Mouse (Mus musculus): ENCODE results near the gene Asic2. TPM values are rescaled to one million over a fixed set of nuclear protein-coding genes. Genes with fewer than 3 reads are reported as not detected.

The Asic2 gene
- polyA plus RNA-seq, 1 experiment from 2014 or later, result not detected

DNA sequence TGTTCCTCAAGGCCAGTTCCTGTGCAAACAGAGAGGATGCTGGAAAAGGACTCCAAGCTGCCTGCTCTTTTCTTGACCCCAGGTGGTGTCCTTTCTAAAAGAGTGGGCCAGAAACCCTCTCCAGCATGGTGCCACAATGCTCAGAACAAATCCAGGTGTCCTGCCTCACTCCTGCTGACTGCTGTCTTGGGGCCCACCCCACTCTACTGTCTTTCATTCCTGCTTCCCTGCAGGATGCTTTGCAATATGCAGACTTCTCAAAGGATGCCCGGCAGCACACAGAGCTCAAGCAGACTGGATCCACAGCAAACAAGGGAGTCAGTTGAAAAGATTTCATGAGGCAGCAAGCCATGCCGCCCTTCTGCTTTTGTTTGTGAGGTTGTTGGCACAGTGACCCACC, 164.7 kb downstream of the Asic2 start:
- Histone ChIP-seq H3K4me2 (ENCODE audit: low read depth, low read length) (no peak overlapping the region), H3K36me3 (replicated peaks; ENCODE audit: insufficient read depth, low read length) (no peaks in the 10 kb centered on the region), H3K9ac (replicated peaks) (no peak overlapping the region), H3K4me1 (ENCODE audit: insufficient read depth) (no peaks in the 10 kb centered on the region), H3K9me3 (ENCODE audit: low read length) (no peaks in the 10 kb centered on the region), H3K27me3 (ENCODE audit: insufficient read depth, low read length) (no peaks in the 10 kb centered on the region), H3K27ac (ENCODE audit: low read depth) (no peak overlapping the region), H3K4me3 (ENCODE audit: low read depth, low read length) (no peak overlapping the region)
- DNase-seq (no peak), ATAC-seq (no peak)
- WGBS (ENCODE audit: insufficient replicate concordance), result 33% methylated on average over 2 of the region's 2 CpGs
- no peak for TF ChIP-seq CTCF (IDR thresholded peaks at IDR 0.05; ENCODE audit: low read depth)
- no peak for TF ChIP-seq EP300 (IDR thresholded peaks at IDR 0.05; ENCODE audit: low read depth)

- no peaks in the 10 kb centered on the region for H3K27me3 ChIP-seq (ENCODE audit: insufficient read depth, low read length)
- no peak overlapping the region for H3K27ac ChIP-seq (ENCODE audit: low read depth)
- H3K9me3 ChIP-seq (ENCODE audit: low read length), result no peaks in the 10 kb centered on the region
- H3K4me2 ChIP-seq (ENCODE audit: low read depth, low read length), result no peak overlapping the region
- DNase-seq (no peak), ATAC-seq (no peak)
- H3K4me3 ChIP-seq (ENCODE audit: low read depth, low read length), result no peak overlapping the region
- 63% methylated on average over 1 of the region's 1 CpGs for WGBS (ENCODE audit: insufficient replicate concordance)
- TF ChIP-seq EP300 (IDR thresholded peaks at IDR 0.05; ENCODE audit: low read depth) (no peak), CTCF (IDR thresholded peaks at IDR 0.05; ENCODE audit: low read depth) (no peak)
- no peaks in the 10 kb centered on the region for H3K36me3 ChIP-seq (replicated peaks; ENCODE audit: insufficient read depth, low read length)
- no peak overlapping the region for H3K9ac ChIP-seq (replicated peaks)
- H3K4me1 ChIP-seq (ENCODE audit: insufficient read depth), result no peaks in the 10 kb centered on the region
Measured at GRCm38 (mm10) chr11:81802614-81803013, 165.6 kb downstream of the Asic2 start.

- H3K4me1 ChIP-seq (ENCODE audit: insufficient read depth), result no peaks in the 10 kb centered on the region
- no peak overlapping the region for H3K9ac ChIP-seq (replicated peaks)
- DNase-seq (no peak), ATAC-seq (no peak)
- no peak overlapping the region for H3K4me2 ChIP-seq (ENCODE audit: low read depth, low read length)
- H3K27me3 ChIP-seq (ENCODE audit: insufficient read depth, low read length), result no peaks in the 10 kb centered on the region
- no peak overlapping the region for H3K27ac ChIP-seq (ENCODE audit: low read depth)
- WGBS (ENCODE audit: insufficient replicate concordance), result 63% methylated on average over 4 of the region's 4 CpGs
- no peaks in the 10 kb centered on the region for H3K36me3 ChIP-seq (replicated peaks; ENCODE audit: insufficient read depth, low read length)
- H3K9me3 ChIP-seq (ENCODE audit: low read length), result no peaks in the 10 kb centered on the region
- H3K4me3 ChIP-seq (ENCODE audit: low read depth, low read length), result no peak overlapping the region
- TF ChIP-seq CTCF (IDR thresholded peaks at IDR 0.05; ENCODE audit: low read depth) (no peak), EP300 (IDR thresholded peaks at IDR 0.05; ENCODE audit: low read depth) (no peak)
Measured at GRCm38 (mm10) chr11:81800899-81801298, 167.4 kb downstream of the Asic2 start.

- Histone ChIP-seq H3K4me3 (ENCODE audit: low read depth, low read length) (no peak overlapping the region), H3K4me2 (ENCODE audit: low read depth, low read length) (no peak overlapping the region), H3K4me1 (ENCODE audit: insufficient read depth) (no peaks in the 10 kb centered on the region), H3K27me3 (ENCODE audit: insufficient read depth, low read length) (no peaks in the 10 kb centered on the region), H3K36me3 (replicated peaks; ENCODE audit: insufficient read depth, low read length) (no peaks in the 10 kb centered on the region), H3K9me3 (ENCODE audit: low read length) (no peaks in the 10 kb centered on the region), H3K27ac (ENCODE audit: low read depth) (no peak overlapping the region), H3K9ac (replicated peaks) (no peak overlapping the region)
- ATAC-seq (no peak), DNase-seq (no peak)
- 52% methylated on average over 2 of the region's 2 CpGs for WGBS (ENCODE audit: insufficient replicate concordance)
- TF ChIP-seq CTCF (IDR thresholded peaks at IDR 0.05; ENCODE audit: low read depth) (no peak), EP300 (IDR thresholded peaks at IDR 0.05; ENCODE audit: low read depth) (no peak)
Measured at GRCm38 (mm10) chr11:81793588-81793987, 174.7 kb downstream of the Asic2 start.

DNA sequence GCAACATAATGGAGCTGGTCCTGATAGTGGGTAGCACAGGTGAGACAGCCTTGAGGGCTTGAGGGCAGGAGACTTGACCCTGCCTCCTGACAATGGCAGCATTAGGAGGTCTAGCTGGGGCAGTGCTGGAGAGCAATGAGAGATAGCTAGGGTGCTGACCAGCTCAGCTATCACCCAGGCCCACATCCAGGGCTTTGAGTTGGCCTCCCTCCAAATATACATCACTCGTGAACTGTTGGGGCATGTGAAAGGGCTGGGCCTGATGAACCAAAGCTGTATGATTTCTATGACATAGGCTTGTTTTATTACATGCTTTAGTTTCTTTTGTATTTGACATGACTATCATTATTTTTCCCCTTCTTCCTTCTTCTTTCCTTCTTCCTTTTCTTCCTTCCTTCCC, 176.7 kb downstream of the Asic2 start:
- H3K27me3 ChIP-seq (ENCODE audit: insufficient read depth, low read length), result no peaks in the 10 kb centered on the region
- no peaks in the 10 kb centered on the region for H3K9me3 ChIP-seq (ENCODE audit: low read length)
- DNase-seq (no peak), ATAC-seq (no peak)
- H3K4me1 ChIP-seq (ENCODE audit: insufficient read depth), result no peaks in the 10 kb centered on the region
- no peak overlapping the region for H3K4me2 ChIP-seq (ENCODE audit: low read depth, low read length)
- no peak overlapping the region for H3K27ac ChIP-seq (ENCODE audit: low read depth)
- 68% methylated on average over 1 of the region's 1 CpGs for WGBS (ENCODE audit: insufficient replicate concordance)
- TF ChIP-seq CTCF (IDR thresholded peaks at IDR 0.05; ENCODE audit: low read depth) (no peak), EP300 (IDR thresholded peaks at IDR 0.05; ENCODE audit: low read depth) (no peak)
- no peak overlapping the region for H3K4me3 ChIP-seq (ENCODE audit: low read depth, low read length)
- no peaks in the 10 kb centered on the region for H3K36me3 ChIP-seq (replicated peaks; ENCODE audit: insufficient read depth, low read length)
- H3K9ac ChIP-seq (replicated peaks), result no peak overlapping the region

GRCm38 (mm10) chr11:81780596-81780995, 187.7 kb downstream of the Asic2 start:
- TF ChIP-seq CTCF (IDR thresholded peaks at IDR 0.05; ENCODE audit: low read depth) (no peak), EP300 (IDR thresholded peaks at IDR 0.05; ENCODE audit: low read depth) (no peak)
- H3K27ac ChIP-seq (ENCODE audit: low read depth), result no peak overlapping the region
- no peaks in the 10 kb centered on the region for H3K4me1 ChIP-seq (ENCODE audit: insufficient read depth)
- ATAC-seq (no peak), DNase-seq (no peak)
- no peak overlapping the region for H3K4me2 ChIP-seq (ENCODE audit: low read depth, low read length)
- no peaks in the 10 kb centered on the region for H3K9me3 ChIP-seq (ENCODE audit: low read length)
- WGBS (ENCODE audit: insufficient replicate concordance), result 70% methylated on average over 2 of the region's 2 CpGs
- H3K4me3 ChIP-seq (ENCODE audit: low read depth, low read length), result no peak overlapping the region
- no peaks in the 10 kb centered on the region for H3K27me3 ChIP-seq (ENCODE audit: insufficient read depth, low read length)
- H3K36me3 ChIP-seq (replicated peaks; ENCODE audit: insufficient read depth, low read length), result no peaks in the 10 kb centered on the region
- H3K9ac ChIP-seq (replicated peaks), result no peak overlapping the region

GRCm38 (mm10) chr11:81779881-81780280, 188.4 kb downstream of the Asic2 start:
- no peak for TF ChIP-seq EP300 (IDR thresholded peaks at IDR 0.05; ENCODE audit: low read depth)
- no peak for TF ChIP-seq CTCF (IDR thresholded peaks at IDR 0.05; ENCODE audit: low read depth)

More at GRCm38 (mm10) chr11:81779881-81780280, 188.4 kb downstream of the Asic2 start:
- Histone ChIP-seq H3K9me3 (ENCODE audit: low read length) (no peaks in the 10 kb centered on the region), H3K4me1 (ENCODE audit: insufficient read depth) (no peaks in the 10 kb centered on the region), H3K4me2 (ENCODE audit: low read depth, low read length) (no peak overlapping the region), H3K9ac (replicated peaks) (no peak overlapping the region), H3K36me3 (replicated peaks; ENCODE audit: insufficient read depth, low read length) (no peaks in the 10 kb centered on the region), H3K27me3 (ENCODE audit: insufficient read depth, low read length) (no peaks in the 10 kb centered on the region), H3K4me3 (ENCODE audit: low read depth, low read length) (no peak overlapping the region), H3K27ac (ENCODE audit: low read depth) (no peak overlapping the region)
- DNase-seq (no peak), ATAC-seq (no peak)
- WGBS (ENCODE audit: insufficient replicate concordance), result 74% methylated on average over 7 of the region's 7 CpGs
